Mouse (Mus musculus) intestine, postnatal 0 days (tissue): ENCODE data around the gene Nqo2. TPM values are rescaled to one million over a fixed set of nuclear protein-coding genes. Genes with fewer than 3 reads are reported as not detected.
A peak's percentile ranks its signal among the peaks of the same experiment; 100 is the strongest.

Experiments
- ATAC-seq: fragments of 200-750 bp; cut with Nextera tagmentation; 2 replicates; pipeline ENCODE4 v1.8.0; 2017; ENCODE audit warnings: mild to moderate bottlenecking, moderate TSS enrichment, moderate library complexity
- H3K27ac ChIP-seq: fragments of 300-500 bp; sonication (generic); 2 replicates; pipeline ENCODE4 v1.5.1; 2014; ENCODE audit warnings: mild to moderate bottlenecking, low read depth, low read length, moderate library complexity
- H3K27me3 ChIP-seq: fragments of 300-500 bp; sonication (generic); replicated peaks from 2 replicates; pipeline ENCODE4 v1.6.1; 2014; ENCODE audit warnings: low read length, mixed read lengths; ENCODE audit not compliant: control insufficient read depth, insufficient read depth
- H3K36me3 ChIP-seq: fragments of 300-500 bp; sonication (generic); 2 replicates; pipeline ENCODE4 v1.6.1; 2014; ENCODE audit warnings: mild to moderate bottlenecking, moderate library complexity; ENCODE audit not compliant: control insufficient read depth, insufficient read depth
- H3K4me1 ChIP-seq: fragments of 300-500 bp; sonication (generic); replicated peaks from 2 replicates; pipeline ENCODE4 v1.6.1; 2014; ENCODE audit warnings: antibody characterized with exemption, low read length, mixed read lengths; ENCODE audit not compliant: control insufficient read depth, insufficient read depth
- H3K4me2 ChIP-seq: fragments of 300-500 bp; sonication (generic); replicated peaks from 2 replicates; pipeline ENCODE4 v1.6.1; 2014; ENCODE audit warnings: low read depth, mild to moderate bottlenecking, moderate library complexity
- H3K4me3 ChIP-seq: fragments of 300-500 bp; sonication (generic); 2 replicates; pipeline ENCODE4 v1.5.1; 2014; ENCODE audit warnings: low read depth, low read length
- H3K9ac ChIP-seq: fragments of 300-500 bp; sonication (generic); 2 replicates; pipeline ENCODE4 v1.6.1; 2014; ENCODE audit warnings: mild to moderate bottlenecking, low read depth, low read length
- H3K9me3 ChIP-seq: fragments of 300-500 bp; sonication (generic); 2 replicates; pipeline ENCODE4 v1.6.1; 2016; ENCODE audit warnings: mixed run types; ENCODE audit not compliant: control insufficient read depth
- CTCF ChIP-seq: sonication (generic); IDR thresholded peaks from 2 replicates; pipeline ENCODE4 v1.5.1; 2016; ENCODE audit warnings: low read depth, mild to moderate bottlenecking, control low read depth, antibody characterized with exemption, moderate library complexity
- WGBS: fragments of 180-500 bp; shearing (Covaris S2); extraction: QIAGEN DNeasy Blood & Tissue Kit; methylation state at CpG from one replicate; pipeline ENCODE4 v1.1.7; 2014; 5-methylcytosine and 5-hydroxymethylcytosine counted together
- polyA plus RNA-seq: library from polyadenylated mRNA; unstranded; fragments of >200 nt; fragmentation: Nextera tagmentation; extraction: Ambion mirVana; gene quantifications from 2 replicates; pipeline ENCODE4 v1.2.1, GENCODE M21; 2015

Gene Nqo2
- polyA plus RNA-seq, 1 experiment from 2014 or later, result 27.5 TPM

DNA sequence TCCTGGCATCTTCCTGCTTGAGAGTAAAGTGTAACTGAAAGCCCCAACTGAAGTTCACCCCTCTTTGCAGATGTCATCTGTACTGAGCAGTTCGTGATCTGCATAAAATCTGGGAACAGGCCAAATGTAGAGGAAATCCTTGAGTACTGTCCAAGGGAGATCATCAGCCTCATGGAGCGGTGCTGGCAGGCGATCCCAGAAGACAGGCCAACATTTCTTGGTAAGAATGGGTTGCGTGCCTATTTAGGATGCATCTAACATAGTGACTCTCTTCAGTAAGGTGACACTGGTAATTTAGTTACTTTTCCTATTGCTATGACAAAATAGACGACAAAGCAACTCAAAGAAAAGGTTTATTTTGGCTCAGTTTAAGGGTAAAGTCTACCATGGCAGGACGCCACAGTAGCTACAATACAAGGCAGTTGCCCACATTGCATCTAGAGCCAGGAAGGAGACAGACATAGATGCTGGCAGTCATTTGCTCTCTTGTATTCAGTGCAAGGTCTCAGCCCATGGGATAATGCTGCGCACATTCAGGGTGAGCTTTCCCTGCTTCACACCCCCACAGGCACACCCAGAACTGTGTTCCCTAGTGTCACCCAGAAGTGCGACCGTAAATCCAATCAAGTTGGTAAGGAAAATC is 52.6 kb downstream of the Nqo2 start:
- no peak overlapping the region for H3K4me3 ChIP-seq
- H3K9ac ChIP-seq, result no peak overlapping the region
- no peak overlapping the region for H3K27ac ChIP-seq
- ATAC-seq, result no peak
- H3K4me1 ChIP-seq, result no peaks in the 10 kb centered on the region
- H3K4me2 ChIP-seq, result no peak overlapping the region
- TF ChIP-seq CTCF, result no peak
- no peaks in the 10 kb centered on the region for H3K27me3 ChIP-seq
- WGBS, result 90% methylated on average over 9 of the region's 9 CpGs
- no peaks in the 10 kb centered on the region for H3K9me3 ChIP-seq
- H3K36me3 ChIP-seq, result peaks cover 80% of the 10 kb centered on the region

- Histone ChIP-seq H3K27ac (no peak overlapping the region), H3K27me3 (no peaks in the 10 kb centered on the region), H3K4me1 (no peaks in the 10 kb centered on the region), H3K9me3 (no peaks in the 10 kb centered on the region), H3K36me3 (peaks cover 76% of the 10 kb centered on the region), H3K4me2 (no peak overlapping the region), H3K4me3 (no peak overlapping the region), H3K9ac (no peak overlapping the region)
- ATAC-seq, result no peak
- 89% methylated on average over 1 of the region's 1 CpGs for WGBS
- no peak for TF ChIP-seq CTCF
Measured at GRCm38 (mm10) chr13:34018521-34018920, 54.0 kb downstream of the Nqo2 start.

DNA sequence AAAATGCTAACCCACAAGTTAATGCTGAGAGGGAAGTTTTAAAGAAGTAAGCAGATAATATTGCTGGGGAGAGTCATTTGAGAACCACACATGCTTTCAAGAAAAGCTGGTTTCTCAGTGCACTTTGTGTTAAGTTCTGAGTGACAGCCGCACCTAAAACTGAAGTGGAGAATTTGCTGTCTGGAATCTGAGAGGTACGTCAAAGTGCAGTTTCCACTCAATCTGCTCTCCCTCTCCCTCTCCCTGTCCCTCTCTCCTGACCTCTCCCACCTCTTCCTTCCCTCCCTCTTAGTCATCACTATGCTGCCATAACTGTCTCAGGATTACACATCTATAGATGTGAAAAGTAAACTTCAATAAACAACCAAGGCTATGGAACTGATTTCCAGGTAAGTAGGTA is 57.5 kb downstream of the Nqo2 start:
- Histone ChIP-seq H3K4me2 (no peak overlapping the region), H3K4me1 (no peaks in the 10 kb centered on the region), H3K9me3 (no peaks in the 10 kb centered on the region), H3K4me3 (no peak overlapping the region), H3K27ac (no peak overlapping the region), H3K9ac (no peak overlapping the region), H3K27me3 (no peaks in the 10 kb centered on the region), H3K36me3 (peaks cover 50% of the 10 kb centered on the region)
- ATAC-seq, result no peak
- 85% methylated on average over 2 of the region's 2 CpGs for WGBS
- no peak for TF ChIP-seq CTCF

DNA sequence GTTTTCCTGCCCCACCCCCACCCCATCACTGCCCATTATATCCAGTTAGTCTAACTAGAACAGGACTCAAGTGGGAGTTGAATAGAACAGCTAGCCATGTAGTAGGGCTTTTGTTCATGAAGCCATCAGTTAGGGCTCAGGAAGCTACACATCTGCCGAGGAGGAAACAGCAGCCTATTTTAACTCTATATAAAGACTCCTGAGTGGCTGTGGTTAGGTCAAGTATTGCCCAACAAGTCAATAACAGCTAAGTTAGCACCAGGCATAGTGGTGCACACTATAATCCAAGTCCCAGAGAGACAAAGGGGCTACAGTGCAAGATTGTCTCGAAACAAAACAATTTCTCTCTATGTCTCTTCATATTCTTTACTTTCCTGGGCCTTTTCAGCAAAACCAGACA is 67.6 kb downstream of the Nqo2 start:
- WGBS, result 68% methylated on average over 2 of the region's 2 CpGs
- TF ChIP-seq CTCF, result no peak
- ATAC-seq, result no peak
- Histone ChIP-seq H3K9me3 (no peaks in the 10 kb centered on the region), H3K9ac (no peak overlapping the region), H3K4me2 (no peak overlapping the region), H3K4me3 (no peak overlapping the region), H3K27me3 (no peaks in the 10 kb centered on the region), H3K27ac (no peak overlapping the region), H3K36me3 (peaks cover 59% of the 10 kb centered on the region), H3K4me1 (0 out of 2 replicates have a peak, but pooled peaks cover 2% of the 10 kb centered on the region)

DNA sequence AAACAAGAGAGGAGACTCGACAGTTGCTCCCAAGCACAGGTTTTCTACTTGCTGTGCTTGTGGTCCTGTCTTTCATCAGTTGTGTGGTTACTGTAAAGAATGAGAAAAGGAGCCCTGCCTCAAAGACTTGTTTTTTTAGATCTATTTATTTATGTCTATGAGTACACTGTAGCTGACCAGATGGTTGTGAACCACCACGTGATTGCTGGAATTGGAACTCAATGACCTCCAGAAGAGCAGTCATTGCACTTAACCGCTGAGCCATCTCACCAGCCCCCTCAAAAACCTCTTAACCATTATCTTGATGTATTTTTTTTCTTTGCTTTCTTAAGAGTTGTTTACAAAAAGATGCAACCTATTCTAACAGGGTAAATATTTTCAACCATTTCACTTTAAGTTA is 70.9 kb downstream of the Nqo2 start:
- Histone ChIP-seq H3K4me3 (no peak overlapping the region), H3K27me3 (no peaks in the 10 kb centered on the region), H3K27ac (no peak overlapping the region), H3K4me2 (no peak overlapping the region), H3K9me3 (no peaks in the 10 kb centered on the region), H3K36me3 (peaks cover 30% of the 10 kb centered on the region), H3K4me1 (0 out of 2 replicates have a peak, but pooled peaks cover 7% of the 10 kb centered on the region), H3K9ac (no peak overlapping the region)
- no peak for TF ChIP-seq CTCF
- no peak for ATAC-seq
- 74% methylated on average over 3 of the region's 3 CpGs for WGBS

DNA sequence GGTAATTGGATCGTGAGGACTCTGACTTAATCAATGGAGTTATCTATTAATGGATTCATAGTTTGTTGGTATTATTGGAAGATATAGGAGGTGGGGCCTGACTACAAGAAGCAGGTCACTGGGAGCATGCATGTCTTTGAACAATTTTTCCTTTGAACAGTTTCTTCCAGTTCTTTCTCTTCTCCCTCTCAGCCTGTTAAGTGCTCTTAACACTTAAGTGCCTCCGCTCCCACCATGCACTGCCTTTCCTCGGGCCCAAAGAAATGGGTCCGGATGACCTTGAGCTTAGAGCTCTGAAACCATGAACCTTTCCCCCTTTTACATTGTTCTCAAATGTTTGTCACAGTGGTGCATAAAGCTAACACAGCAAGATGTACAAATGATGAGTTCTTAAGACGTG is 72.2 kb downstream of the Nqo2 start:
- Histone ChIP-seq H3K9ac (no peak overlapping the region), H3K27ac (no peak overlapping the region), H3K4me2 (peak overlapping the region; percentile 86), H3K4me1 (0 out of 2 replicates have a peak, but pooled peaks cover 7% of the 10 kb centered on the region), H3K4me3 (no peak overlapping the region), H3K27me3 (no peaks in the 10 kb centered on the region), H3K36me3 (peaks cover 19% of the 10 kb centered on the region), H3K9me3 (no peaks in the 10 kb centered on the region)
- no peak for TF ChIP-seq CTCF
- no peak for ATAC-seq
- 70% methylated on average over 5 of the region's 5 CpGs for WGBS
